Mouse (Mus musculus): ENCODE results near the gene Dnaja4.

The Dnaja4 gene

GRCm38 (mm10) chr9:54751684-54752083 is 53.0 kb downstream of the Dnaja4 start:
- no peak for DNase-seq (ENCODE audit: low spot score)

GRCm38 (mm10) chr9:54752201-54752943 is 53.7 kb downstream of the Dnaja4 start:
- no peak for DNase-seq (ENCODE audit: low spot score)

GRCm38 (mm10) chr9:54752944-54753295 is 54.2 kb downstream of the Dnaja4 start:
- no peak for DNase-seq (ENCODE audit: low spot score)

GRCm38 (mm10) chr9:54759592-54759991 is 60.9 kb downstream of the Dnaja4 start:
- no peak for DNase-seq (ENCODE audit: low spot score)

GRCm38 (mm10) chr9:54764091-54764490 is 65.4 kb downstream of the Dnaja4 start:
- no peak for DNase-seq (ENCODE audit: low spot score)

GRCm38 (mm10) chr9:54764561-54765217 is 66.0 kb downstream of the Dnaja4 start, which contains the start of gene Crabp1:
Gene Crabp1 (plus strand): TSS chr9:54764748.
- no peak for DNase-seq (ENCODE audit: low spot score)

GRCm38 (mm10) chr9:54765336-54766085 is 66.8 kb downstream of the Dnaja4 start:
- DNase-seq (ENCODE audit: low spot score): no peak
